Mouse (Mus musculus) limb, embryonic 12.5 days (tissue): ENCODE measurements at regions not wholly inside any gene's neighbourhood (a gene's known extent, or its start where the extent isn't known, plus 50 kb on each side); places are given as distances from the start of the nearest gene placed in this dataset.
A peak's percentile ranks its signal among the peaks of the same experiment; 100 is the strongest.

Source experiments
- ATAC-seq: fragments of 200-750 bp; cut with Nextera tagmentation; 2 replicates; pipeline ENCODE4 v1.8.0; 2017; ENCODE audit warnings: low read depth, moderate TSS enrichment; ENCODE audit not compliant: insufficient number of reproducible peaks, insufficient read depth, low FRiP score, low TSS enrichment
- H3K27ac ChIP-seq: fragments of 300-500 bp; sonication (generic); 2 replicates; pipeline ENCODE4 v1.5.1; 2016; ENCODE audit warnings: mild to moderate bottlenecking, moderate library complexity
- H3K27me3 ChIP-seq: fragments of 300-500 bp; sonication (generic); 2 replicates; pipeline ENCODE4 v1.6.1; 2016; ENCODE audit warnings: mild to moderate bottlenecking, moderate library complexity
- H3K36me3 ChIP-seq: fragments of 300-500 bp; sonication (generic); 2 replicates; pipeline ENCODE4 v1.6.1; 2016; ENCODE audit warnings: mild to moderate bottlenecking, moderate library complexity
- H3K4me1 ChIP-seq: fragments of 300-500 bp; sonication (generic); replicated peaks from 2 replicates; pipeline ENCODE4 v1.6.1; 2016
- H3K4me2 ChIP-seq: fragments of 300-500 bp; sonication (generic); 2 replicates; pipeline ENCODE4 v1.6.1; 2016; ENCODE audit warnings: mild to moderate bottlenecking, moderate library complexity
- H3K4me3 ChIP-seq: fragments of 300-500 bp; sonication (generic); replicated peaks from 2 replicates; pipeline ENCODE4 v1.5.1; 2016; ENCODE audit warnings: mild to moderate bottlenecking
- H3K9ac ChIP-seq: fragments of 300-500 bp; sonication (generic); replicated peaks from 2 replicates; pipeline ENCODE4 v1.6.1; 2016; ENCODE audit warnings: mild to moderate bottlenecking, moderate library complexity
- H3K9me3 ChIP-seq: fragments of 300-500 bp; sonication (generic); 2 replicates; pipeline ENCODE4 v1.6.1; 2016; ENCODE audit warnings: mild to moderate bottlenecking, moderate library complexity
- WGBS: fragments of 180-500 bp; shearing (Covaris S2); methylation state at CpG from one replicate; pipeline ENCODE4 v1.1.7; 2016; 5-methylcytosine and 5-hydroxymethylcytosine counted together

- Histone ChIP-seq H3K4me3 (no peak overlapping the region), H3K27me3 (no peaks in the 10 kb centered on the region), H3K9ac (no peak overlapping the region), H3K27ac (no peak overlapping the region), H3K4me2 (no peak overlapping the region), H3K9me3 (no peaks in the 10 kb centered on the region), H3K36me3 (no peaks in the 10 kb centered on the region), H3K4me1 (peaks cover 11% of the 10 kb centered on the region)
- 90% methylated on average over 5 of the region's 5 CpGs for WGBS
- peak; percentile 57; the same call in 1 of the 2 replicates for ATAC-seq
Measured at GRCm38 (mm10) chr12:107834512-107834911, 168.9 kb downstream of the Bcl11b start.

GRCm38 (mm10) chr12:107837741-107838140, 165.7 kb downstream of the Bcl11b start:
- no peaks in the 10 kb centered on the region for H3K4me1 ChIP-seq
- no peaks in the 10 kb centered on the region for H3K36me3 ChIP-seq
- no peak for ATAC-seq

GRCm38 (mm10) chr12:107844631-107845030, 158.8 kb downstream of the Bcl11b start:
- H3K4me1 ChIP-seq, result no peaks in the 10 kb centered on the region
- ATAC-seq, result no peak
- H3K9me3 ChIP-seq, result no peaks in the 10 kb centered on the region
- no peak overlapping the region for H3K9ac ChIP-seq
- H3K36me3 ChIP-seq, result no peaks in the 10 kb centered on the region
- H3K4me2 ChIP-seq, result no peak overlapping the region
- no peak overlapping the region for H3K4me3 ChIP-seq
- 90% methylated on average over 5 of the region's 5 CpGs for WGBS
- H3K27me3 ChIP-seq, result 0 out of 2 replicates have a peak, but pooled peaks cover 4% of the 10 kb centered on the region
- no peak overlapping the region for H3K27ac ChIP-seq

More at GRCm38 (mm10) chr12:107837741-107838140, 165.7 kb downstream of the Bcl11b start:
- Histone ChIP-seq H3K9ac (no peak overlapping the region), H3K27me3 (no peaks in the 10 kb centered on the region), H3K4me2 (no peak overlapping the region), H3K4me3 (no peak overlapping the region), H3K27ac (no peak overlapping the region), H3K9me3 (no peaks in the 10 kb centered on the region)
- WGBS, result 91% methylated on average over 12 of the region's 12 CpGs

- Histone ChIP-seq H3K4me3 (no peak overlapping the region), H3K4me1 (no peaks in the 10 kb centered on the region), H3K9ac (no peak overlapping the region), H3K4me2 (no peak overlapping the region), H3K27ac (no peak overlapping the region), H3K27me3 (no peaks in the 10 kb centered on the region), H3K36me3 (no peaks in the 10 kb centered on the region), H3K9me3 (no peaks in the 10 kb centered on the region)
- WGBS, result 91% methylated on average over 7 of the region's 7 CpGs
- no peak for ATAC-seq
Measured at GRCm38 (mm10) chr12:107850591-107850990, 152.8 kb downstream of the Bcl11b start.

- H3K9ac ChIP-seq, result no peak overlapping the region
- H3K27ac ChIP-seq, result no peak overlapping the region
- H3K9me3 ChIP-seq, result no peaks in the 10 kb centered on the region
- H3K4me2 ChIP-seq, result no peak overlapping the region
- no peaks in the 10 kb centered on the region for H3K36me3 ChIP-seq
- ATAC-seq, result no peak
- H3K4me1 ChIP-seq, result 0 out of 2 replicates have a peak, but pooled peaks cover 3% of the 10 kb centered on the region
- 69% methylated on average over 7 of the region's 7 CpGs for WGBS
- no peak overlapping the region for H3K4me3 ChIP-seq
- H3K27me3 ChIP-seq, result no peaks in the 10 kb centered on the region
Measured at GRCm38 (mm10) chr12:107852921-107853320, 150.5 kb downstream of the Bcl11b start.

- H3K36me3 ChIP-seq, result no peaks in the 10 kb centered on the region
- 0 out of 2 replicates have a peak overlapping the region, but pooled peaks have one; percentile 1 for H3K27ac ChIP-seq
- no peaks in the 10 kb centered on the region for H3K27me3 ChIP-seq
- WGBS, result 66% methylated on average over 4 of the region's 4 CpGs
- no peak overlapping the region for H3K9ac ChIP-seq
- no peak overlapping the region for H3K4me3 ChIP-seq
- no peaks in the 10 kb centered on the region for H3K9me3 ChIP-seq
- H3K4me1 ChIP-seq, result peaks cover 15% of the 10 kb centered on the region
- H3K4me2 ChIP-seq, result no peak overlapping the region
- no peak for ATAC-seq
Measured at GRCm38 (mm10) chr12:107855547-107855946, 147.9 kb downstream of the Bcl11b start.

- H3K4me3 ChIP-seq, result no peak overlapping the region
- H3K4me1 ChIP-seq, result peaks cover 15% of the 10 kb centered on the region
- H3K27ac ChIP-seq, result no peak overlapping the region
- ATAC-seq, result no peak
- WGBS, result 75% methylated on average over 6 of the region's 6 CpGs
- H3K9me3 ChIP-seq, result no peaks in the 10 kb centered on the region
- no peaks in the 10 kb centered on the region for H3K36me3 ChIP-seq
- H3K9ac ChIP-seq, result no peak overlapping the region
- H3K4me2 ChIP-seq, result no peak overlapping the region
- no peaks in the 10 kb centered on the region for H3K27me3 ChIP-seq
Measured at GRCm38 (mm10) chr12:107856421-107857043, 146.9 kb downstream of the Bcl11b start.

GRCm38 (mm10) chr12:107858536-107859280, 144.7 kb downstream of the Bcl11b start:
- H3K4me3 ChIP-seq, result no peak overlapping the region
- ATAC-seq, result no peak
- no peaks in the 10 kb centered on the region for H3K27me3 ChIP-seq
- no peak overlapping the region for H3K9ac ChIP-seq
- 0 out of 2 replicates have a peak overlapping the region, but pooled peaks have one; percentile 17 for H3K27ac ChIP-seq
- no peaks in the 10 kb centered on the region for H3K36me3 ChIP-seq
- H3K9me3 ChIP-seq, result 0 out of 2 replicates have a peak, but pooled peaks cover 4% of the 10 kb centered on the region
- H3K4me1 ChIP-seq, result peaks cover 15% of the 10 kb centered on the region
- 51% methylated on average over 10 of the region's 10 CpGs for WGBS
- H3K4me2 ChIP-seq, result no peak overlapping the region

- H3K27me3 ChIP-seq, result no peaks in the 10 kb centered on the region
- peaks cover 15% of the 10 kb centered on the region for H3K4me1 ChIP-seq
- H3K36me3 ChIP-seq, result no peaks in the 10 kb centered on the region
- no peak overlapping the region for H3K27ac ChIP-seq
- ATAC-seq, result no peak
- H3K4me3 ChIP-seq, result no peak overlapping the region
- WGBS, result 21% methylated on average over 8 of the region's 8 CpGs
- H3K9ac ChIP-seq, result no peak overlapping the region; the same call in 1 of the 2 replicates
- 0 out of 2 replicates have a peak, but pooled peaks cover 4% of the 10 kb centered on the region for H3K9me3 ChIP-seq
- peak overlapping the region; percentile 0; the same call in 1 of the 2 replicates for H3K4me2 ChIP-seq
Measured at GRCm38 (mm10) chr12:107859750-107860149, 143.7 kb downstream of the Bcl11b start.

GRCm38 (mm10) chr12:107860358-107860757, 143.0 kb downstream of the Bcl11b start:
- no peak overlapping the region for H3K9ac ChIP-seq
- H3K27me3 ChIP-seq, result no peaks in the 10 kb centered on the region
- H3K4me1 ChIP-seq, result peaks cover 15% of the 10 kb centered on the region
- H3K4me2 ChIP-seq, result no peak overlapping the region
- no peak for ATAC-seq
- H3K9me3 ChIP-seq, result 0 out of 2 replicates have a peak, but pooled peaks cover 4% of the 10 kb centered on the region
- H3K27ac ChIP-seq, result no peak overlapping the region
- H3K36me3 ChIP-seq, result no peaks in the 10 kb centered on the region
- WGBS, result 75% methylated on average over 6 of the region's 6 CpGs
- no peak overlapping the region for H3K4me3 ChIP-seq
